Mouse (Mus musculus) CH12.LX (cell line): Measurements from ENCODE around the gene Inhbe. TPM values are rescaled to one million over a fixed set of nuclear protein-coding genes. Genes with fewer than 3 reads are reported as not detected.
A peak's percentile ranks its signal among the peaks of the same experiment; 100 is the strongest.

Source experiments
- DNase-seq: peaks from one replicate; pipeline ENCODE4 v3.0.0-alpha.2; 2013; ENCODE audit errors: extremely low read depth
- H3K27ac ChIP-seq: 2 replicates; pipeline ENCODE4 v1.5.1; 2012; ENCODE audit warnings: low read depth, mild to moderate bottlenecking, control low read depth, moderate library complexity; ENCODE audit not compliant: insufficient read depth
- H3K27me3 ChIP-seq: replicated peaks from 2 replicates; pipeline ENCODE3; 2012; ENCODE audit warnings: inconsistent platforms
- H3K36me3 ChIP-seq, 2 experiments: replicated peaks in 1 of 2; 2 replicates each; pipeline versions ENCODE3 to v1.6.1; 2012; ENCODE audit warnings: inconsistent platforms in 1 of 2, low read length in 1 of 2, mild to moderate bottlenecking in 1 of 2, mixed read lengths in 1 of 2, moderate library complexity in 1 of 2; ENCODE audit not compliant: control insufficient read depth in 1 of 2, insufficient read depth in 1 of 2
- H3K4me1 ChIP-seq, 2 experiments: 2 replicates each; pipeline ENCODE4 v1.6.1; 2012; ENCODE audit warnings: inconsistent platforms in 1 of 2, moderate library complexity in 1 of 2; ENCODE audit not compliant: insufficient read depth in 2 of 2, control insufficient read depth in 1 of 2
- H3K4me2 ChIP-seq: 2 replicates; pipeline ENCODE4 v1.6.1; 2012; ENCODE audit warnings: low read depth, mild to moderate bottlenecking, control low read depth; ENCODE audit not compliant: poor library complexity, insufficient read depth, severe bottlenecking
- H3K4me3 ChIP-seq, 3 experiments: fragments of 150-350 bp in 1 of 3; sonication (generic) in 1 of 3; replicated peaks in 1 of 3; 2 replicates each; pipeline versions ENCODE3 to v1.5.1; 2011 to 2012; ENCODE audit warnings: low read depth in 2 of 3, low read length in 2 of 3, mild to moderate bottlenecking in 2 of 3, moderate library complexity in 2 of 3, control low read depth in 1 of 3, improper control_type of control experiment in 1 of 3, inconsistent platforms in 1 of 3, mixed read lengths in 1 of 3; ENCODE audit not compliant: poor library complexity in 1 of 3
- H3K79me2 ChIP-seq: replicated peaks from 2 replicates; pipeline ENCODE4 v1.6.1; 2012; ENCODE audit warnings: mild to moderate bottlenecking, moderate library complexity; ENCODE audit not compliant: control insufficient read depth, poor library complexity, insufficient read depth, severe bottlenecking; ENCODE audit errors: extremely low read depth
- H3K9ac ChIP-seq: 2 replicates; pipeline ENCODE4 v1.6.1; 2012; ENCODE audit warnings: low read depth, mild to moderate bottlenecking, control low read depth, moderate library complexity; ENCODE audit not compliant: insufficient read depth
- H3K9me3 ChIP-seq: replicated peaks from 2 replicates; pipeline ENCODE3; 2012; ENCODE audit warnings: low read length, inconsistent platforms, mixed read lengths
- CHD1 ChIP-seq: IDR thresholded peaks from 2 replicates; pipeline ENCODE4 v1.6.1; 2012; ENCODE audit warnings: low read depth, low read length, improper control_type of control experiment, inconsistent platforms
- CHD2 ChIP-seq: IDR thresholded peaks from 2 replicates; pipeline ENCODE4 v1.6.1; 2011; ENCODE audit warnings: low read length, improper control_type of control experiment
- CTCF ChIP-seq, 2 experiments: IDR thresholded peaks in 1 of 2; conservative IDR thresholded peaks in 1 of 2; 2 replicates each; pipeline ENCODE4 v1.5.1; 2011 to 2012; ENCODE audit warnings: low read depth in 2 of 2, low read length in 2 of 2, improper control_type of control experiment in 1 of 2, inconsistent platforms in 1 of 2, mild to moderate bottlenecking in 1 of 2, moderate library complexity in 1 of 2
- E2F4 ChIP-seq: IDR thresholded peaks from 2 replicates; pipeline ENCODE4 v1.6.1; 2011; ENCODE audit warnings: low read depth, low read length, improper control_type of control experiment; ENCODE audit not compliant: insufficient replicate concordance
- ELF1 ChIP-seq: IDR thresholded peaks from 2 replicates; pipeline ENCODE4 v1.6.1; 2014; ENCODE audit warnings: low read depth, mild to moderate bottlenecking, inconsistent platforms, low read length, improper control_type of control experiment
- EP300 ChIP-seq: IDR thresholded peaks from 2 replicates; pipeline ENCODE4 v1.6.1; 2011; ENCODE audit warnings: low read length, improper control_type of control experiment
- HCFC1 ChIP-seq: IDR thresholded peaks from 2 replicates; pipeline ENCODE4 v1.6.1; 2012; ENCODE audit warnings: low read depth, mild to moderate bottlenecking, inconsistent platforms, low read length, improper control_type of control experiment
- JUND ChIP-seq: conservative IDR thresholded peaks from 2 replicates; pipeline ENCODE4 v1.6.1; 2011; ENCODE audit warnings: low read depth, low read length, improper control_type of control experiment
- MEF2A ChIP-seq: IDR thresholded peaks from 2 replicates; pipeline ENCODE4 v1.6.1; 2014; ENCODE audit warnings: low read depth, mild to moderate bottlenecking, inconsistent platforms, low read length, improper control_type of control experiment, borderline replicate concordance
- NELFE ChIP-seq: IDR thresholded peaks from 2 replicates; pipeline ENCODE4 v1.6.1; 2011; ENCODE audit warnings: low read depth, low read length, improper control_type of control experiment
- POLR2AphosphoS2 ChIP-seq: IDR thresholded peaks from 2 replicates; pipeline ENCODE4 v1.6.1; 2011; ENCODE audit warnings: low read depth, low read length, improper control_type of control experiment
- RAD21 ChIP-seq: IDR thresholded peaks from 2 replicates; pipeline ENCODE4 v1.6.1; 2011; ENCODE audit warnings: low read depth, mild to moderate bottlenecking, low read length, improper control_type of control experiment, moderate library complexity
- SMC3 ChIP-seq: IDR thresholded peaks from 2 replicates; pipeline ENCODE4 v1.6.1; 2011; ENCODE audit warnings: low read depth, low read length, improper control_type of control experiment
- USF1 ChIP-seq: IDR thresholded peaks from 2 replicates; pipeline ENCODE4 v1.6.1; 2014; ENCODE audit warnings: low read depth, mild to moderate bottlenecking, inconsistent platforms, low read length, improper control_type of control experiment
- USF2 ChIP-seq: conservative IDR thresholded peaks from 2 replicates; pipeline ENCODE4 v1.6.1; 2011; ENCODE audit warnings: low read depth, low read length, improper control_type of control experiment
- ZMIZ1 ChIP-seq: IDR thresholded peaks from 2 replicates; pipeline ENCODE4 v1.6.1; 2012; ENCODE audit warnings: low read depth, mild to moderate bottlenecking, inconsistent platforms, low read length, improper control_type of control experiment
- ZNF384 ChIP-seq: IDR thresholded peaks from 2 replicates; pipeline ENCODE4 v1.6.1; 2012; ENCODE audit warnings: low read depth, low read length, improper control_type of control experiment, inconsistent platforms
- dilution Hi-C: fragments of 300-500 bp; cut with MboI; formaldehyde crosslinking; loops from 2 replicates; pipeline ENCODE4 v1.14.3; 2020; ENCODE audit warnings: low sequenced_read_pairs; ENCODE audit not compliant: extremely low pct_unique_long_range_greater_than_20kb, extremely low pct_ligation_motif_present
- in situ Hi-C: fragments of 300-500 bp; cut with MboI; formaldehyde crosslinking; loops from 3 replicates; pipeline ENCODE4 v1.14.3; 2019; ENCODE audit warnings: low sequenced_read_pairs, low pct_ligation_motif_present, low pct_unique_long_range_greater_than_20kb, mixed read lengths
- polyA plus RNA-seq: library from polyadenylated mRNA; unstranded; fragments of >175 nt; gene quantifications from 2 replicates; pipeline ENCODE4 v1.2.1, GENCODE M21; 2012; ENCODE audit warnings: low read depth; ENCODE audit not compliant: insufficient read length
- total RNA-seq, 2 experiments: library from RNA; depleted of rRNA; stranded (reverse); fragments of 300-350 nt in 1 of 2; fragments of >200 nt in 1 of 2; gene quantifications; 2 replicates each; pipeline ENCODE4 v1.2.3; 2012 to 2014

Gene Inhbe
- total RNA-seq (2012; rRNA removed) (1.3 and 2.6 TPM in 2 replicates), total RNA-seq (2014; rRNA removed) (0.85 and 0.89 TPM in 2 replicates), polyA plus RNA-seq (0.65 and 0.83 TPM in 2 replicates)

DNA sequence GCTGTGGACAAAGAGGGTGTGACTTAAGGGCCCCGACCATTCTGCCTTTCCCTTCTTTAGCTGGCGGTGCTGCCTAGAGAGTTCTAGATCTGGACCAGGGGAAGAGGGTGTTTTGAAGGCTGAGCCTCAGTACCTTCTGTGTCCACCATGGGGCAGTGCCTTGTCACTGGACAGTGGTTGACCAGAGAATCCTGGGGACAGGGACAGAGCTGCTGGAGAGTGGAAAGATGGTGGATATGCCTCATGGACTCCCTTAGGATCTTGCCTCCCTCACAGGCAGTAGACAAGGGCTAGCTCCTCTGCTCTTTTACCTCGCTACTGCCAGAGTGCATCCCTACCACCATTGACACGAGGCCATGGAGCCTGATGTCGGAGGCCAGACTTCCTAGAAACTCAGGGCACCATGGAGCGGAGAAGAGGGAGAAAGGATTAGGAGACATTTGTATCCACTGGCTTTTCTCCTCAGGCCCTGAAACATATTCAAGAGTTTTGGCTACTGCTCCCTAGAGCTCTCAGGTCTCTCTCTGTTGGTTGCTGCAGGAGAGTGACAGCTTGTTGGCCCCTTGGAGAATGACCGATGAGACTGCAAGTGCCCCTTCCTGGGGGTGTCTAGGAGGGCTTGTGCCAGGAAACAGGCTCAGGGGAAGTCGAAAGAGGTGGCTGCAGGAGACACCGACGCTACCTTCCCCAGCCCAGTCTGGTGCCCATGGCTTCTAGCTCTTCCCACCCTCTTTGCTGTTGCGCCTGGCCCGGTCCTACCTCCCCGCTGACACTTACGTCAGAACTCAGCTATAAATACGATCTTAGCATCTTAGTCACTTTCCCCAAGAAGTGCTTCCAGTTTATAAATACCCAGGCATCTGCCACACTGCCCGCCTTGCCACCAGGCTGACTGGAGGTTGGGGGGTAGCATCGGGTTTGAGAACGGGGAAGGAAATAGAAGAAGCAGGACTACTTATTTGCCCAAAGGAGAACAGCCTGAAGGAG, at the start of gene Inhbe:
Gene Inhbe (minus strand): TSS at position 503 of the 987 bp plus-strand sequence.
- H3K4me1 ChIP-seq: peaks cover 21 to 45% of the 10 kb centered on the region in 2 experiments
- H3K27me3 ChIP-seq: no peaks in the 10 kb centered on the region
- peaks cover 20 to 44% of the 10 kb centered on the region in 2 experiments for H3K36me3 ChIP-seq
- peak within 1 kb of the TSS; percentile 95; the same call in 1 of the 2 replicates for H3K9ac ChIP-seq
- dilution Hi-C loops: no loop called here
- H3K4me3 ChIP-seq: peak within 1 kb of the TSS in 1 of 3 experiments; percentile 15
- no peak within 1 kb of the TSS for H3K27ac ChIP-seq
- no peaks in the 10 kb centered on the region for H3K9me3 ChIP-seq
- TF ChIP-seq MEF2A (peak; percentile 51; the same call in 1 of the 2 replicates), CTCF (conservative IDR thresholded peaks at IDR 0.05 in 1 of 2, IDR thresholded peaks at IDR 0.05 in 1 of 2; ENCODE audit: low read depth in 2 of 2, low read length in 2 of 2) (peak in 1 of 2 experiments; percentile 47; a peak in 2 of 4 replicates), SMC3 (peak; percentile 32; the same call in 1 of the 2 replicates), USF1 (no peak), RAD21 (peak; percentile 31)
- no peak for DNase-seq
- in situ Hi-C loops: no loop called here
- no peaks in the 10 kb centered on the region for H3K79me2 ChIP-seq
- 0 out of 2 replicates have a peak within 1 kb of the TSS, but pooled peaks have one; percentile 47 for H3K4me2 ChIP-seq

DNA sequence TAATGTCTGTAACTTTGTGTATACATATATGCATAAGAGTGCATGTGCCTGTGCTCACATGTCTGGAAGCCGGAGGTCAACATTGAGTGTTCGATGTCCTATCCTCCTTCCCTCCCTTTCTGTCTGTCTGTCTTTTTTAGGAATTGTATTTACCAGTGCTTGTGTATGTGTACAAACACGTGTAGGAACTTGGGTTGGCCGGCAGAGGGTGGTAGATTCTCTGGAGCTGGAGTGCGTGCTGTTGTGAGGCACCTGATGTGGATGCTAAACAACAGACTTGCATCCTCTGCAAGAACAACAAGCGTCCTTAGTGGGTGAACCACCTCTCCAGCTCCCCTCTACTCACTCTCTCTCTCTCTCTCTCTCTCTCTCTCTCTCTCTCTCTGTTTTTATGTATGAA, 37.6 kb upstream of the Inhbe start:
- Histone ChIP-seq H3K36me3 (peaks cover 11 to 40% of the 10 kb centered on the region in 2 experiments), H3K9ac (no peak overlapping the region)
- TF ChIP-seq E2F4: no peak
- TF ChIP-seq CTCF (conservative IDR thresholded peaks at IDR 0.05 in 1 of 2, IDR thresholded peaks at IDR 0.05 in 1 of 2; ENCODE audit: low read depth in 2 of 2, low read length in 2 of 2): peak in 1 of 2 experiments; percentile 34; a peak in 1 of 4 replicates
- no peak for TF ChIP-seq ZMIZ1
- TF ChIP-seq CHD2: no peak
- TF ChIP-seq, all 38 proteins: peak for 1
- Histone ChIP-seq H3K27me3 (no peaks in the 10 kb centered on the region), H3K79me2 (no peaks in the 10 kb centered on the region; the same call in 1 of the 2 replicates), H3K27ac (no peak overlapping the region), H3K4me2 (no peak overlapping the region), H3K9me3 (no peaks in the 10 kb centered on the region), H3K4me1 (peaks cover 0 to 3% of the 10 kb centered on the region in 2 experiments; a peak in 2 of 4 replicates), H3K4me3 (no peak overlapping the region)
- no peak for DNase-seq
- dilution Hi-C loops: no loop called here
- in situ Hi-C loops: no loop called here

DNA sequence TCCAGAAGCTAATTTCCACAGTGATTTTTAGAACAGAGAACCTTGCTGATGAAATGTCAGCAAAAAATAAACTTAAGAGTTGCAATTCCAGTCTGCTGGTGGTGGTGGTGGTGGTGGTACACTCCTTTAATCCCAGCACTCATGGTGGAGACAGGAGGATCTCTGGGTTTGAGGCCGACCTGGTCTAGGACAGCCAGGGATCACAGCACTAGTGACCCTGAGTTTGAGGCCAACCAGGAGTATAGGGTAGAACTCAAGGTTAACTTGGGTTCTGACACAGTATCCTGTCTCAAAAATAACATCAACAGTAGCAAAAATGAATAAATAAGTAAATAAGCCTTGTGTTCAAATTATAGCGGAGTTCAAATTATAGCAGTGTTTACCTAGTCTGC, 27.5 kb upstream of the Inhbe start:
- peaks cover 0 to 8% of the 10 kb centered on the region in 2 experiments for H3K36me3 ChIP-seq
- dilution Hi-C loops (no loop called here), in situ Hi-C loops (no loop called here)
- no peaks in the 10 kb centered on the region for H3K9me3 ChIP-seq
- H3K9ac ChIP-seq: peak overlapping the region; percentile 95
- H3K27ac ChIP-seq: peak overlapping the region; percentile 40; the same call in 1 of the 2 replicates
- peak overlapping the region; percentile 19 to 80 (median 69) for H3K4me3 ChIP-seq
- DNase-seq: no peak
- peaks cover 2 to 18% of the 10 kb centered on the region in 2 experiments; a peak in 3 of 4 replicates for H3K4me1 ChIP-seq
- TF ChIP-seq NELFE: no peak
- TF ChIP-seq CHD2: no peak
- no peak for TF ChIP-seq ZNF384
- no peak for TF ChIP-seq ELF1
- no peak for TF ChIP-seq CHD1
- no peak for TF ChIP-seq HCFC1
- no peak for TF ChIP-seq JUND
- TF ChIP-seq POLR2AphosphoS2: no peak
- no peak for TF ChIP-seq EP300
- TF ChIP-seq USF2: no peak
- H3K4me2 ChIP-seq: peak overlapping the region; percentile 98
- H3K27me3 ChIP-seq: no peaks in the 10 kb centered on the region
- H3K79me2 ChIP-seq: peaks cover 13% of the 10 kb centered on the region
